Mouse (Mus musculus): ENCODE data around the gene Bach2. TPM values are rescaled to one million over a fixed set of nuclear protein-coding genes. Genes with fewer than 3 reads are reported as not detected.

Gene Bach2
- total RNA-seq, 2 experiments from 2014 or later, result 92.7 to 105 TPM

DNA sequence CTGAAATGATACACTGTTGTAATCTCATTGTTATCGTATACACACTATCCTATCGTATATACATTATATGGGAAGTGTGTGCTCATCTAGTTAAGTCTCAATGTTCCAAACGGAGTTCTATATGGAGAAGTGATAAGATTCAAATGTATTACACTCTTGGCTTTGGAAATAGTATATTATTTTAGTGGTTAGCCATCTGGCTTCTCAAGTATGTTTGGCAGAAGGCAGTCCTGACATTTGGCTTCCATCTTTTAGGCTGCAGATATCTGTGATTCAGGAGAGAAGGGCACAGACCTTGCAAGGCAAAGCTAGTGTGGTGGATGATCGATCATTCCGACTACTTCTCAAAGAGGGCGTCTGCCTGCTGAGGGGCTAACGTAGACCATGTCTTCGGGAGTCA, 47.8 kb downstream of the Bach2 start:
- intact Hi-C loops (cut with DNase I), result no loop called here

DNA sequence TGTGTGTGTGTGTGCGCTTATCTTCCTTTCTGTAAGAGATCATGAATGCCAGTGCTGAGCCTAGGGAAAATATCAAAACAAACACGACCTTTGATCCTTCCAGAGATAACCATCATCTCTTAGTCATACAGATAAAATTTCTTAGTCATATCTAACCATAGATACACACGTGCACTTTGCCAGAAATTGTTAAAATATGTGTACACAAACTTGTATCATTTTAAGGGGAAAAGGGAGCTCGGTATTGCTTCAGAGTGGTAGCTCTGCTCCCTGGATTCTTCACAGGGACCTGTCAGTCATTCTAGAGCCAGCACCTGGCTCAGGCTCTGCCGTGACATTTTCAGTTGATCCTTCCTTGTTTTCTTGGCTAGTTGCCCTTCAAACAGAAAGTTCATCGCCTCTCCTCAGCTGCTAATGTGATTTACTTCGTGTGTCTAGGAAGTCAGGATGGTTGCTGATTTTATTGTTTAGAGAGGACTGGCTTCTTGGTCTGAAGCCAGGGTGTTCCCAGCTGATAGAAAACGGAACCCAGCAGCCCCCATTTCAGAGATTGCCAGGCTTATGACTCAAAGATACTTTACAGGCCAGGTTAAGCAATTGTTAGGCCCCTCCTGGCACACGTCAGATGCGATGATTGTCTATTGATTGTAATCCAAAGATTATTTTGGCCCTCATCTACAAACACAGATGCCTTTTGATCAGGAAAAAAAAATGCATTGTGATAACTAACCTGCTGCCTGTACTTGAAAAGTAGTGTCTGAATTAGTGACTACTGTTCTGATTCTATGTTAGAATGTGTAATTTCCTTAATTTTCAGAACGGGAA, 49.6 kb downstream of the Bach2 start:
- intact Hi-C loops (cut with DNase I), result no loop called here
- no peak for DNase-seq

More for the DNA sequence above, 47.8 kb downstream of the Bach2 start:
- no peak for DNase-seq

GRCm38 (mm10) chr4:32289845-32290244, 51.2 kb downstream of the Bach2 start:
- intact Hi-C loops (cut with DNase I), result no loop called here
- DNase-seq, result no peak

- intact Hi-C loops (cut with DNase I), result no loop called here
- no peak for DNase-seq
These were observed 52.8 kb downstream of the Bach2 start for GRCm38 (mm10) chr4:32291406-32291805.

DNA sequence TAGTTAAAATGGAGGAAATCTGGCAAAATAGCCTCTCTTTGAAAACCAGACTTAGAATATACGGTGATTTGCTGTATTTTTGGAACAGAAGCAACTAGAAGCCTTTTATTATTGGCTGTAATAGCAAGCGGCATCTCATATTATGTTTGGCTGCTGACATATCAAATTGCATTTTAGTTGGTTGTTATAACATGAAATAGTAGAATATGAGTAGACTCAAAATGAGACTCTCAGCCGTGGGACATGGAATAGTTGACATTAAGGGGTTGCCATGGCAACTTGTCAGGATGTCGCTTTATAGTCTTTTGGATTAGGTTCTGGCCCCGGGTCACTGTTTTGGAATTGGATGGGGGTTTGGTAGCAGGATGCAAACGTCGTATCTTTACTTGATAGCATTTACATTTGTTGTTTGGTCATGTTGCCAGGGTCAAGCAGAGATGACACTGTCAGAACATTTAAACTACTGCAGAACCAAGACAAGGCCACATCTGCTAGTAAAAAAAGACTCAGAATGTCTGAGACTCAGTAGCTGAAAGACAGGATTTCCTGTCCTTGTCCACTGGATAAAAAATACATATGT, 55.2 kb downstream of the Bach2 start:
- intact Hi-C loops (cut with DNase I), result no loop called here
- no peak for DNase-seq

DNA sequence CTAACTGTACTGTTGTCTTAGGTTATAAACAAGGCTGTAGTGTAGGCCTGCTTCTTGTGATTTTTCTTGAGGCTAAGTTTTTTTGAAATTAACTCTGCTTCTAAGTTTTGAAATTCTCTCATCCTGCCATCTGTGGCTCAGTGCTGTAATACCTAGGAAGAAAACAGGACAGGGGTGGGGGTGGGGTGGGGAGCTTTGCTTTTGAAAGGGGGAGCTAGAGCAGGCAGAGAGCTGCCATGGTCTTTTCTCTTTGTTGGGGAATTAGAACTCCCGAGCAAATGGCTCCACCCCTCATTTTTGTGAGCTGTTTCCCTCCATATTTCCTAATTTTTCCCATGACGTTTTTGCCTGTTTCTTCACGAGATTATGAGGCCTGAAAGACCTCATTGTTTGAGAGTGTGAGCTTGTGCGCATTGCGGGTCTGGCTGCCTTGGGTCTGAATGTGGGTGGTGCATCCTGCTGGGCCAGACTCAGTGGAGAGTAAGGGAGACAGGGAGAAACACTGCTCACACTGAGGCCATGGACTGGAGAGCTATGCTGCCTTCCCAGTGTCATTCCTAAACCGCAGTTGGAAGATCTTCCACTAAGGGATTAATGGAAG, 58.6 kb downstream of the Bach2 start:
- intact Hi-C loops (cut with DNase I), result no loop called here
- DNase-seq, result no peak

DNA sequence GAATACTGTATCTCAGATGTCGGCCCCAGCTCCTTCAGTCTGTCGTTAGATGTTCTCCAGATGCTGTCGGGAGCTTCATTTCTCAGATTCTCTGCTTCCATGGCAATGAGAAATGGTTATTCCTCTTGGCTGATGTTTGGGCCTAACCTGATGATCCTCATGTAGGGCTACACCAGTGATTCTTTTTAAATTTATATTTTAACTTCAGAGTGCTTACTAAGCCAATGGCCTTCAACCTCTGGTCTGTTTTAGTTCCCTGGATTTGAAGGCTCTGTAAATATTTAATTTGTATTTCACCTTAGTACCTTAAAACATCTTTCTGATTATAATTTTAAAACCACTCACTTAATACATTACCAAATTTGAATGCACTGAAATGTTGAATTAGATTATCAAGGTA, 60.6 kb downstream of the Bach2 start:
- intact Hi-C loops (cut with DNase I), result no loop called here

DNA sequence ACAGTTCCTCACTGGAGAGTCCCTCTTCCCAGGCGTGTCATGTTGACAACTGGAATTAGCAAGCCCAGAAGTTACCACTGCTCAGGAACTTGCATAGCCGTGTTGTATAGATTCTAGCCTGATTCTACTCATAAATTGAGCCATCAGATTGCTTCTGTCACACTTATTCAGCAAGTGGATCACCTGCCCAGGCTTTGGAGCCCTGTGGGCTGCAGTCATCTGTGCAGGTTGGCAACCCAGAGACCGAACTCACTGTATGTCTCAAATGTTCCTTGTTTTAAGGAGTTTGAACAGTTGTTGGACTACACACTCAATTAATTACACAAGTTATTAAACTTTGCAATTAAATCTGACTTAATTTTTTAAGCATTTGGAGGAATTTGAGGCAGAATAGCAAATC, 61.4 kb downstream of the Bach2 start:
- intact Hi-C loops (cut with DNase I), result loop anchor here (5.0 kb wide), 1 partner anchor 52 kb away; no protein-coding TSS in a partner anchor

More for the DNA sequence above, 60.6 kb downstream of the Bach2 start:
- no peak for DNase-seq

GRCm38 (mm10) chr4:32302668-32303067, 64.1 kb downstream of the Bach2 start:
- intact Hi-C loops (cut with DNase I), result loop anchor here (5.0 kb wide), 1 partner anchor 50 kb away; no protein-coding TSS in a partner anchor
- no peak for DNase-seq

More for the DNA sequence above, 61.4 kb downstream of the Bach2 start:
- no peak for DNase-seq

GRCm38 (mm10) chr4:32303076-32303475, 64.5 kb downstream of the Bach2 start:
- intact Hi-C loops (cut with DNase I), result loop anchor here (5.0 kb wide), 1 partner anchor 49 kb away; no protein-coding TSS in a partner anchor
- DNase-seq, result peak; percentile 81

- intact Hi-C loops (cut with DNase I), result loop anchor here (5.0 kb wide), 1 partner anchor 49 kb away; no protein-coding TSS in a partner anchor
- DNase-seq, result peak; percentile 98
These were observed 65.1 kb downstream of the Bach2 start for GRCm38 (mm10) chr4:32303674-32304073.

DNA sequence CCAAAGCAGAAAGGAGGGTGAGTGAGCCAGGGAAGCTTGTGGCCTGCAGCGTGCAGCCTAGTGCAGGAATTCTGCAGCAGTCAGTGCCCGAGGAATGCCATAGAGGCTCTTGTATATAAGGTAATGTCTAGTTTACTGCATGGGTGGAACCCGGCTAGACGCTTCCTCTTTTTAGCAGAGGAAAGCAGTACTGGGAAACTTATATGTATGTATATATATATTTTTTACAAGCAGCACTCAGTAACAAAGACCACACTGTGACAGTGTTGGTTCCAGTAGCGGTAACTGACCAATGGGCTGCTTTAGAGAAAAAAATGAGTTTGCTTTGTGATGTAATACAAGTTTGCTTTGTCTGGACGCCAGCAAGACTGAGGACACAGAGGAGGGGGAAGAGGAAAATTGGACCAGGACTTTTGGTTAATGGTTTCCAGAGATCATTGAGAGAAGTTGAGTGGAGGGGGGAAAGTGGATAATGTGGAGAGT, 65.7 kb downstream of the Bach2 start:
- no peak for DNase-seq

GRCm38 (mm10) chr4:32305036-32305615, 66.5 kb downstream of the Bach2 start:
- intact Hi-C loops (cut with DNase I), result no loop called here
- DNase-seq, result no peak

More for the DNA sequence above, 65.7 kb downstream of the Bach2 start:
- intact Hi-C loops (cut with DNase I), result loop anchor here (5.0 kb wide), 1 partner anchor 48 kb away; no protein-coding TSS in a partner anchor

DNA sequence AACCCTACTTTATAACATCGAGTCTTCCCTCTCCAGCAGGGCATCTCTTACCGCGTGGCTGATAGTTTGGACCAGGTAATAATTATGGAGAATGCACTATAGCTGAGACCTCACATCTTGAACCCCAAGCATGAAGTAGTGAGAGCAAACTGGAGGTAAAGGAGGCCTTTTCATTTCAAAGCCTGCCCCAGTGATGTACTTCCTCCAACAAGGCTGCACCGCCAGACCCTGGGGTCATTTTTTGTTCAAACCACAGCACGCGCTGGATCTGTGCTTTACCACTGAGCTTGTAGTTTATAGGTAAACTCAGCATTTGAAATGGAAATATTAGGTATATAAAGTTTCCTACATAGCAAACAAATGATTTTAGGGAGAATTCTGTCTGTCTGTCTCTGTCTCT, 67.1 kb downstream of the Bach2 start:
- DNase-seq, result no peak
- intact Hi-C loops (cut with DNase I), result no loop called here

GRCm38 (mm10) chr4:32306169-32306792, 67.7 kb downstream of the Bach2 start:
- intact Hi-C loops (cut with DNase I), result no loop called here
- DNase-seq, result no peak

- DNase-seq, result no peak
- intact Hi-C loops (cut with DNase I), result no loop called here
These were observed 68.6 kb downstream of the Bach2 start for GRCm38 (mm10) chr4:32307215-32307614.

GRCm38 (mm10) chr4:32312171-32312946, 73.8 kb downstream of the Bach2 start:
- intact Hi-C loops (cut with DNase I), result no loop called here
- no peak for DNase-seq

GRCm38 (mm10) chr4:32314919-32315318, 76.3 kb downstream of the Bach2 start:
- intact Hi-C loops (cut with DNase I), result no loop called here
- DNase-seq, result no peak

DNA sequence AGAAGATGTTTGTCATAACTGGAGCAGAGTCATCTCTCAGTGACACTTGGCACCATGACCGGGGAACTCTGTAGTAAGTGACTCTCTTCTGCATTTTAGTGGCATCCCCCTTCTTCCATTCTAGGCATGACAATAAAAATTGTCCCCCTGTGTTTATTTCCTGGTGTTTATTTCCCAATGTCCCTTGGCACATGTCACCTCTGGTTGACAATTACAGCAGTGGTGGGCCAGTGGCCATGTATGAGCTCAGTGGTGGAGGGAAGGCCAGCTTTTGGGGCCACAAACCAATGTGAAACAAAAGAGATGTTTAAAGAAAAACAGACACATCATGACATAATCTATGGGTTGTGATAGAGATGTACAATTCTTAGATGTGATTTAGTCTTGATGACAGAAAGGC, 80.0 kb downstream of the Bach2 start:
- no peak for DNase-seq
- intact Hi-C loops (cut with DNase I), result no loop called here

GRCm38 (mm10) chr4:32319327-32319726, 80.7 kb downstream of the Bach2 start:
- no peak for DNase-seq
- intact Hi-C loops (cut with DNase I), result no loop called here
